ENCODE assay signal across 9 mouse cellular contexts in genomic region chr17:49756862-49757261, GRCm38 (mm10).
DNase-seq lines count a peak whose midpoint lies in the region; ATAC-seq lines count a peak whose summit lies in the region.
"Had no signal": no experiment of that assay in that cellular context is flagged by ENCODE, and none has a peak within 500 bp of the region (broad histone marks: within the 10 kb centered on the region; RNA-seq: fewer than 3 reads in every experiment).

No protein-coding gene starts in this region.

- peak; percentile 42 for DNase-seq in adrenal gland, postnatal 10 days
- no peak for DNase-seq in adrenal gland, adult 18-20 months (ENCODE audit: low spot score in 2 of 2)
- DNase-seq in urinary bladder, postnatal 25 days (ENCODE audit: low spot score) = peak; percentile 9
- no peak for DNase-seq in urinary bladder, adult 2 months (ENCODE audit: low spot score)
- peak; percentile 29 for DNase-seq in testis, postnatal 14 days (ENCODE audit: low spot score)
- DNase-seq in spleen, postnatal 14 days (ENCODE audit: low spot score in 2 of 2) = no peak

- no peak overlapping the region for H3K27ac ChIP-seq in hindbrain, embryonic 16.5 days (ENCODE audit: low read depth, low read length)
- no peak overlapping the region for H3K27ac ChIP-seq in hindbrain, embryonic 12.5 days
- H3K27ac ChIP-seq: hindbrain, embryonic 10.5 days had no signal

- H3K4me3 ChIP-seq in hindbrain, embryonic 16.5 days (ENCODE audit: low read length) = no peak overlapping the region
- H3K4me3 ChIP-seq in hindbrain, embryonic 12.5 days = no peak overlapping the region
- H3K4me3 ChIP-seq: hindbrain, embryonic 10.5 days had no signal

- H3K9me3 ChIP-seq in hindbrain, embryonic 16.5 days (ENCODE audit: control insufficient read depth, low read length) = no peaks in the 10 kb centered on the region
- no peaks in the 10 kb centered on the region for H3K9me3 ChIP-seq in hindbrain, embryonic 12.5 days (replicated peaks)
- H3K9me3 ChIP-seq: hindbrain, embryonic 10.5 days had no signal

- no peaks in the 10 kb centered on the region for H3K27me3 ChIP-seq in hindbrain, embryonic 16.5 days (replicated peaks; ENCODE audit: control insufficient read depth, insufficient read depth, low read length)
- H3K27me3 ChIP-seq in hindbrain, embryonic 12.5 days = peaks cover 3% of the 10 kb centered on the region; the same call in 1 of the 2 replicates

- H3K9ac ChIP-seq in hindbrain, embryonic 16.5 days (ENCODE audit: low read depth, low read length) = no peak overlapping the region
- H3K9ac ChIP-seq in hindbrain, embryonic 12.5 days = no peak overlapping the region

- H3K4me2 ChIP-seq in hindbrain, embryonic 16.5 days (ENCODE audit: low read length) = no peak overlapping the region
- H3K4me2 ChIP-seq in hindbrain, embryonic 12.5 days (replicated peaks) = no peak overlapping the region

- peak; percentile 58 for ATAC-seq in hindbrain, embryonic 16.5 days
- ATAC-seq in hindbrain, embryonic 12.5 days (ENCODE audit: low FRiP score) = no peak

- 79% methylated on average over 19 of the region's 19 CpGs for WGBS in hindbrain, embryonic 16.5 days
- 92% methylated on average over 19 of the region's 19 CpGs for WGBS in hindbrain, embryonic 12.5 days

- H3K36me3 ChIP-seq in hindbrain, embryonic 16.5 days (ENCODE audit: control insufficient read depth, insufficient read depth, low read length) = no peaks in the 10 kb centered on the region
- H3K36me3 ChIP-seq in hindbrain, embryonic 12.5 days = no peaks in the 10 kb centered on the region
- H3K36me3 ChIP-seq: hindbrain, embryonic 10.5 days had no signal

- no peaks in the 10 kb centered on the region for H3K4me1 ChIP-seq in hindbrain, embryonic 16.5 days (ENCODE audit: control insufficient read depth, insufficient read depth, low read depth, low read length)
- H3K4me1 ChIP-seq in hindbrain, embryonic 12.5 days = no peaks in the 10 kb centered on the region
- H3K4me1 ChIP-seq: hindbrain, embryonic 10.5 days had no signal

Comparison
In these comparisons a context has a peak if more than half of its experiments do, and no peak if none do; other contexts are left out.
1. DNase-seq: peak in adrenal gland, postnatal 10 days (single experiment), urinary bladder, postnatal 25 days (single experiment) and testis, postnatal 14 days (single experiment); none in adrenal gland, adult 18-20 months (0 of 2), urinary bladder, adult 2 months (single experiment) and spleen, postnatal 14 days (0 of 2).